Mouse (Mus musculus) liver, adult 2 months (tissue): ENCODE measurements around the gene Sh2b1.
"Not testable (repeated sequence)": the region's sequence is repeated elsewhere in the genome, so short reads cannot be mapped to it uniquely, and the experiment has no call there.

Experiments
- CTCF ChIP-seq: fragments of 200-500 bp; IDR thresholded peaks from 2 replicates; pipeline ENCODE4 v1.5.1; 2011; ENCODE audit warnings: low read depth, low read length, control low read depth
- POLR2A ChIP-seq: fragments of 200-500 bp; IDR thresholded peaks from 2 replicates; pipeline ENCODE4 v1.6.1; 2011; ENCODE audit warnings: low read length, control low read depth; ENCODE audit not compliant: insufficient read depth; ENCODE audit errors: extremely low read depth

DNA sequence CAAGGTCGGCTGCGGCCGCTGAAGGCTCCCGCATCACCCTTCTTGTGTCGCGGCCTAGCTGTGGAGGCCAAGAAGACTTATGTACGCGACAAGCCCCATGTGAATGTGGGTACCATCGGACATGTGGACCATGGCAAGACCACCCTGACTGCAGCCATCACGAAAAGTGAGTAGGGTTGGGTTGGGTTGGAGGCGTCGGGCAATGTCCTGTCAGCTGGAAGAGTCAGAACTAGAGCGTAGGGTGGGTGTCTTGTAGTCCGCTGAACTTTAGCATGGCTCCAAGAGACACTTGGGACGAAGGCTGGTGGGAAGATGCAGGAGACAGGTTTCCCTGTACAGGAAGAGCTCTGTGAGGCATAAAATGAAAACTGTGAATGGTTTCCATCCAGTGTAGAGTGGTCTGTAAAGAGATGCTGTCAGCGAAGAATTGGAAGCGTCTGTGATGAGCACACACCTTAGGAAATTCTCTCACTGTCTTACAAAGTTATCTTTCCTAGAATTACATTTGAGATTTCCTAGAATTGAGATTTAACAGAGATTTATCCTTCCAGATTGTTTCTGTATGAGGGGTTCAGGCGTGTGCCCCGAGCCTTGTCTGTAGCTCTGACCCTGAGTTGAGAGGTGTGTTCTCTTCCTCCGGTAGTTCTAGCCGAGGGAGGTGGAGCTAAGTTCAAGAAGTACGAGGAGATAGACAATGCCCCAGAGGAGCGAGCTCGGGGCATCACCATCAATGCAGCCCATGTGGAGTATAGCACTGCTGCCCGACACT, 12.6 kb upstream of the Sh2b1 start:
- not testable (repeated sequence) for TF ChIP-seq CTCF, POLR2A
